Mouse (Mus musculus) heart, embryonic 14.5 days (tissue): ENCODE measurements around the gene Slc6a12. TPM values are rescaled to one million over a fixed set of nuclear protein-coding genes. Genes with fewer than 3 reads are reported as not detected.

Source experiments
- microRNA-seq: library from miRNA; unstranded; fragments of <30 nt; microRNA quantifications from one replicate; pipeline ENCODE4, GENCODE M21; 2016
- polyA plus RNA-seq: library from polyadenylated mRNA; unstranded; fragments of >200 nt; fragmentation: Nextera tagmentation; extraction: Ambion mirVana; gene quantifications from 2 replicates; pipeline ENCODE4 v1.2.1, GENCODE M21; 2014

Gene Slc6a12
- polyA plus RNA-seq, 1 experiment from 2014 or later, result not detected

Small RNA genes lying within 50 kb of the gene (microRNA-seq; reads per million reads assigned to microRNA genes)
- gene Gm24855, result not detected

Other genes starting within 250 kb of the Slc6a12 start
- gene Mical3, start 212.1 kb upstream of the Slc6a12 start, polyA plus RNA-seq, result 41.3 and 46.2 TPM in 2 replicates
- 3.0 and 5.9 TPM in 2 replicates for gene Pex26, start 159.4 kb upstream of the Slc6a12 start, polyA plus RNA-seq
- gene Tuba8, start 132.4 kb upstream of the Slc6a12 start, polyA plus RNA-seq, result 0.18 TPM in 1 of 2 replicates, not detected in the other
- gene Usp18, start 97.2 kb upstream of the Slc6a12 start, polyA plus RNA-seq, result 1.7 and 1.8 TPM in 2 replicates
- 8.0 and 9.3 TPM in 2 replicates for gene Slc6a13, start 42.8 kb upstream of the Slc6a12 start, polyA plus RNA-seq
- 0.03 TPM in 1 of 2 replicates, not detected in the other for gene Iqsec3, start 130.6 kb downstream of the Slc6a12 start, polyA plus RNA-seq